32 mouse cellular contexts compared by ENCODE assay signal in genomic region chr12:54980939-54981338, GRCm38 (mm10). TPM values are rescaled to one million over a fixed set of nuclear protein-coding genes. Genes with fewer than 3 reads are reported as not detected.
DNase-seq lines count a peak whose midpoint lies in the region; ATAC-seq lines count a peak whose summit lies in the region.
"Had no signal": no experiment of that assay in that cellular context is flagged by ENCODE, and none has a peak within 500 bp of the region (broad histone marks: within the 10 kb centered on the region; RNA-seq: fewer than 3 reads in every experiment).

No protein-coding gene starts in this region.

- ATAC-seq in liver, embryonic 12.5 days = no peak
- ATAC-seq in liver, embryonic 15.5 days (ENCODE audit: insufficient read depth) = no peak
- ATAC-seq: activated CD4-positive, CD25-positive, alpha-beta regulatory T cell, adult 4 months; forebrain, embryonic 14.5 days; forebrain, postnatal 0 days had no signal

- peak overlapping the region; percentile 47 for H3K4me2 ChIP-seq in liver, embryonic 12.5 days
- peak overlapping the region; percentile 45 for H3K4me2 ChIP-seq in liver, embryonic 15.5 days
- H3K4me2 ChIP-seq: embryonic facial prominence, embryonic 12.5 days; embryonic facial prominence, embryonic 15.5 days; heart, embryonic 13.5 days; hindbrain, embryonic 12.5 days; hindbrain, embryonic 15.5 days had no signal

- H3K9me3 ChIP-seq in liver, embryonic 12.5 days (replicated peaks) = no peaks in the 10 kb centered on the region
- no peaks in the 10 kb centered on the region for H3K9me3 ChIP-seq in liver, embryonic 15.5 days (replicated peaks)
- H3K9me3 ChIP-seq: embryonic facial prominence, embryonic 12.5 days; embryonic facial prominence, embryonic 15.5 days; heart, embryonic 10.5 days; heart, embryonic 13.5 days; hindbrain, embryonic 12.5 days; hindbrain, embryonic 15.5 days had no signal

- 76% methylated on average over 5 of the region's 5 CpGs for WGBS in liver, embryonic 12.5 days (ENCODE audit: insufficient replicate concordance)
- WGBS in liver, embryonic 15.5 days (ENCODE audit: insufficient replicate concordance) = 82% methylated on average over 5 of the region's 5 CpGs

- no peaks in the 10 kb centered on the region for H3K27me3 ChIP-seq in liver, embryonic 12.5 days (replicated peaks)
- H3K27me3 ChIP-seq in liver, embryonic 15.5 days = no peaks in the 10 kb centered on the region
- H3K27me3 ChIP-seq: embryonic facial prominence, embryonic 12.5 days; embryonic facial prominence, embryonic 15.5 days; heart, embryonic 13.5 days; hindbrain, embryonic 12.5 days; hindbrain, embryonic 15.5 days had no signal

- no peak overlapping the region for H3K4me3 ChIP-seq in liver, embryonic 12.5 days
- H3K4me3 ChIP-seq in liver, embryonic 15.5 days (replicated peaks) = no peak overlapping the region
- H3K4me3 ChIP-seq: embryonic facial prominence, embryonic 12.5 days; embryonic facial prominence, embryonic 15.5 days; gastrocnemius, adult 2 months; heart, adult 2 months; heart, embryonic 10.5 days; heart, embryonic 13.5 days; hindbrain, embryonic 12.5 days; hindbrain, embryonic 15.5 days had no signal

- H3K27ac ChIP-seq in liver, embryonic 12.5 days = peak overlapping the region; percentile 81
- peak overlapping the region; percentile 68 for H3K27ac ChIP-seq in liver, embryonic 15.5 days (replicated peaks)
- H3K27ac ChIP-seq: embryonic facial prominence, embryonic 12.5 days; embryonic facial prominence, embryonic 15.5 days; gastrocnemius, adult 2 months; heart, adult 2 months; heart, embryonic 10.5 days; heart, embryonic 13.5 days; hindbrain, embryonic 12.5 days; hindbrain, embryonic 15.5 days had no signal

- peaks cover 66% of the 10 kb centered on the region for H3K36me3 ChIP-seq in liver, embryonic 12.5 days
- peaks cover 44% of the 10 kb centered on the region for H3K36me3 ChIP-seq in liver, embryonic 15.5 days (replicated peaks)
- H3K36me3 ChIP-seq: embryonic facial prominence, embryonic 12.5 days; embryonic facial prominence, embryonic 15.5 days; hindbrain, embryonic 12.5 days; hindbrain, embryonic 15.5 days had no signal

- DNase-seq in heart, adult 11 months = peak; percentile 16
- no peak for DNase-seq in heart, postnatal 4 days
- DNase-seq in cerebellum, postnatal 36 days = no peak
- no peak for DNase-seq in lung, postnatal 36 days
- no peak for DNase-seq in kidney, adult 11 months
- DNase-seq: adrenal gland, adult 8-10 months; adrenal gland, postnatal 25 days; cerebellum, adult 18-20 months; cerebellum, adult 9-10 months; cerebellum, postnatal 14 days; forebrain, postnatal 0 days; gastrocnemius, adult 2 months; gastrocnemius, postnatal 14 days; heart, adult 2 months; heart, postnatal 14 days had no signal

- H3K9ac ChIP-seq in liver, embryonic 12.5 days = peak overlapping the region; percentile 47; the same call in 1 of the 2 replicates
- H3K9ac ChIP-seq in liver, embryonic 15.5 days = no peak overlapping the region
- H3K9ac ChIP-seq: embryonic facial prominence, embryonic 12.5 days; embryonic facial prominence, embryonic 15.5 days; forebrain, postnatal 0 days; heart, embryonic 13.5 days; hindbrain, embryonic 12.5 days; hindbrain, embryonic 15.5 days had no signal

- peaks cover 57% of the 10 kb centered on the region for H3K4me1 ChIP-seq in liver, embryonic 12.5 days
- H3K4me1 ChIP-seq in liver, embryonic 15.5 days (replicated peaks) = peaks cover 51% of the 10 kb centered on the region

RNA-seq across cellular contexts. Expression of gene Gm20403, which starts 5.4 kb away (rescaled TPM):
- not detected for total RNA-seq in heart, postnatal 4 days (2021)
- polyA plus RNA-seq in liver, embryonic 12.5 days (2016; fragmentation: Nextera tagmentation; extraction: Ambion mirVana) = 0.49 TPM in 1 of 2 replicates, not detected in the other
- polyA plus RNA-seq in liver, embryonic 15.5 days (2015; fragmentation: Nextera tagmentation; extraction: Ambion mirVana) = not detected in 2 replicates
- total RNA-seq: adrenal gland, adult 8-10 months; adrenal gland, postnatal 25 days; common myeloid progenitor, adult 5-6 weeks; forebrain, postnatal 0 days; gastrocnemius, adult 2 months; gastrocnemius, postnatal 14 days; gastrocnemius, postnatal 4 days; heart, adult 2 months; heart, postnatal 14 days; hematopoietic stem cell, adult 5-6 weeks had no signal
- polyA plus RNA-seq: activated CD4-positive, CD25-positive, alpha-beta regulatory T cell, adult 4 months; brain, embryonic 14.5 days; embryonic facial prominence, embryonic 12.5 days; embryonic facial prominence, embryonic 15.5 days; forebrain, embryonic 11.5 days; forebrain, embryonic 14.5 days; forebrain, postnatal 0 days; frontal cortex, adult 2 months; heart, adult 2 months; heart, embryonic 10.5 days; heart, embryonic 13.5 days; heart, embryonic 16.5 days; hindbrain, embryonic 12.5 days; hindbrain, embryonic 15.5 days had no signal

RNA-seq across cellular contexts. Expression of gene Baz1a, which starts 33.2 kb away (rescaled TPM):
- 10 to 100 TPM; 15.0 to 16.5 TPM for total RNA-seq in heart, postnatal 4 days (2021)
- 47.6 and 54.4 TPM in 2 replicates for polyA plus RNA-seq in liver, embryonic 12.5 days (2016; fragmentation: Nextera tagmentation; extraction: Ambion mirVana)
- polyA plus RNA-seq in liver, embryonic 15.5 days (2015; fragmentation: Nextera tagmentation; extraction: Ambion mirVana) = 28.8 and 32.2 TPM in 2 replicates
